Mouse (Mus musculus): ENCODE results near the gene Zfp641.

Zfp641 gene

DNA sequence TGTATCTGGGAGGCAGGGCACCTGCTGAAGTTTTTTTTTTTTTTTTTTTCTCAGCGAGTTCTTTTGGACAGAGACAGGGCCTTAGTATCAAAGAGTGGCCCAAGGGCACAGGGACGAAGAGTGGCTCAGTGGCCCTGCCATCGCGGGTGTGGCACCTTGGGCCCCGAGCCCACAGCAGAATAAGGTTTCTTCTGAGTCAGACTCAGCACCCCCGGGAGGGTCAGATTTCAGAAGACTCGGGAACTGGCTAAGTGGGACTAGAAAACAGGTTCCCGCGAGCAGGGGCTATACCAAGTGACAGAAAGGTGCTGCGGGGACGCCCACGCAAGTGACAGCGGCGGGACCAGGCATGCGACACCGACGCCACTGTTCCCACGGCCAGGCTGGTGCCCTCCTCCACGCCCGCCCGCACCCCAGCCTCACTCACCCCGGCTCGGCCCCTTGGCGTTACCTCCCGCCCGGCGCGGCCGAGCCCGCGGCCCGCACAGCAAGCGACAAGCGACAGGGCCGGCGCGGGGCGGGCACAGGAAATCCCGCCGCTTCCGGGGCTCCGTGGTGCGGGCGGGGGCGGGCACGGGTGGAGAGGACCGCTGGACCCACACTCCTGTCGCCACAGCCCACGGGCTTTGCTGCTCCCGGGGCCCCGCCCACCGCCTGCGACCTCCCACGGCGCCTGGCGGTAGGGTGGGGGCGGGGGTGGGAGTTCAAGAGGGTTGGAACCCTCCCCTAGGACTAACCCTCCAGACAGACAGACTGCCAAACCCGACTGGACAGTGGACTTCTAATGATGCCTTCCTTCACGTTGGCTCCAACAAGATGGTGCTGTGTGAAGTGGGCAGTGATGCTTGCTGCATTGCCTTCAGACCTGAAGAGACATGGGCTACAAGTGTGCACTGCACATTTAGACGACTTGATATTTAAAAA is at the start of gene Zfp641:
Gene Zfp641 (minus strand): TSS at position 534 of the 924 bp plus-strand sequence.
- peaks cover 2% of the 10 kb centered on the region; the same call in 1 of the 2 replicates for H3K4me1 ChIP-seq (replicated peaks; ENCODE audit: low read depth, low read length)
- peaks cover 37% of the 10 kb centered on the region for H3K27me3 ChIP-seq (ENCODE audit: insufficient read depth, low read length)
- no peaks in the 10 kb centered on the region for H3K36me3 ChIP-seq (ENCODE audit: insufficient read depth, low read length)
- TF ChIP-seq NANOG (IDR thresholded peaks at IDR 0.05; ENCODE audit: borderline replicate concordance, low read length) = no peak
- TF ChIP-seq POU5F1 (IDR thresholded peaks at IDR 0.05; ENCODE audit: borderline replicate concordance, low read length) = no peak
- TF ChIP-seq CTCF (conservative IDR thresholded peaks at IDR 0.05; ENCODE audit: low read length) = no peak
- no peaks in the 10 kb centered on the region for H3K9me3 ChIP-seq (ENCODE audit: low read length)
- H3K4me3 ChIP-seq (replicated peaks; ENCODE audit: low read length) = peak within 1 kb of the TSS; percentile 79

DNA sequence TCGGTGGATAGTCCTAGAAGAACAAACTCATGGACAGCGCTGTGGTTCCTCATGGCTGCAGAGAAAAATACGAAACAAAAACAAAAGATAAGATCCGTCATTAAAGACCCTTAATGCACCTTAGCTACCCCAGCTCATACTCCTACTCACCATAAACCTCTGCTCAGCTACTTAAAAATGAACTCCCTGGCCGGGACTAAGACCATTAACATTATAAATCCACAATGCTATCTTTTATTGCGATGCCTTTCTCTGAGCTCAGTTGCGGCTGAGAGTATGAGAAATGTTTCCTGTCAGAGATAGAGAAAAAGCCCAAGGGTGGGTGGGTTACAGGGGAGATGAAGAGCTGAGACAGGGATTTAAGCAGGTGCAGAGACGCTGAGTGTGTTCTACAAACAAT is 44.9 kb upstream of the Zfp641 start, which contains the start of gene Olfr284:
Gene Olfr284 (minus strand): TSS at position 101 of the 400 bp plus-strand sequence.
- Histone ChIP-seq H3K4me3 (replicated peaks; ENCODE audit: low read length) (no peak within 1 kb of the TSS), H3K4me1 (replicated peaks; ENCODE audit: low read depth, low read length) (no peaks in the 10 kb centered on the region), H3K9me3 (ENCODE audit: low read length) (no peaks in the 10 kb centered on the region), H3K27me3 (ENCODE audit: insufficient read depth, low read length) (0 out of 2 replicates have a peak, but pooled peaks cover 2% of the 10 kb centered on the region), H3K36me3 (ENCODE audit: insufficient read depth, low read length) (no peaks in the 10 kb centered on the region)
- no peak for TF ChIP-seq CTCF (conservative IDR thresholded peaks at IDR 0.05; ENCODE audit: low read length)
- TF ChIP-seq NANOG (IDR thresholded peaks at IDR 0.05; ENCODE audit: borderline replicate concordance, low read length) = no peak
- TF ChIP-seq POU5F1 (IDR thresholded peaks at IDR 0.05; ENCODE audit: borderline replicate concordance, low read length) = no peak

DNA sequence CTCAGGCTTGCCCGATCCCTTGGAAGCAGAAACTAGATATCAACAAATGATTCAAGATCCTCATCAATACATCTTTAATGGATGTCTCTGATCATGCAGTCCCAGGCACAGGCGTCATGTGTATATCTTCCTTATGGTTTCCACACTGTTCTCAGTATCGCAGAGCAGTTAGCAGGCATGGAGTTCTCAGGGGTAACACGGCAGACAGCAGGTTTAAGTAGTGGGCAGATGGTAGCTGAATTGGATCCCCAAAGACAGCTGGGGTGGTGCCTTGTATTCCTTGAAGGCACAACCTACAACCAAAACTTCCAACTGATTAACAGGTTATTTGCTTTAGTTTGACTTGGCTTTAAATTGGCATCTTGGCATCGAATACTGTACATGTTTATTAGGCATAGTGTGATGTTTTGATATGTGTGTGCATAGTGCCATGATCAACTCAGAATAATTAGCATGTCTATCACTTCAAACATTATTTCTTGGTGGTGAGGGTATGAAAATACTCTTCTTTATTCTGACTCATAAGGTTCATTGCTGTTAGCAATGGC is 21.3 kb upstream of the Zfp641 start, which contains the start of gene Olfr285:
Gene Olfr285 (minus strand): TSS at position 177 of the 548 bp plus-strand sequence.
- Histone ChIP-seq H3K9me3 (ENCODE audit: low read length) (peaks cover 8% of the 10 kb centered on the region), H3K36me3 (ENCODE audit: insufficient read depth, low read length) (no peaks in the 10 kb centered on the region), H3K4me3 (replicated peaks; ENCODE audit: low read length) (no peak within 1 kb of the TSS), H3K4me1 (replicated peaks; ENCODE audit: low read depth, low read length) (no peaks in the 10 kb centered on the region), H3K27me3 (ENCODE audit: insufficient read depth, low read length) (no peaks in the 10 kb centered on the region)
- TF ChIP-seq CTCF (conservative IDR thresholded peaks at IDR 0.05; ENCODE audit: low read length) = no peak

GRCm38 (mm10) chr15:98315703-98316102 is 19.7 kb upstream of the Zfp641 start:
- Histone ChIP-seq H3K4me3 (replicated peaks; ENCODE audit: low read length) (no peak overlapping the region), H3K36me3 (ENCODE audit: insufficient read depth, low read length) (no peaks in the 10 kb centered on the region), H3K4me1 (replicated peaks; ENCODE audit: low read depth, low read length) (no peaks in the 10 kb centered on the region), H3K27me3 (ENCODE audit: insufficient read depth, low read length) (no peaks in the 10 kb centered on the region), H3K9me3 (ENCODE audit: low read length) (no peaks in the 10 kb centered on the region)
- TF ChIP-seq CTCF (conservative IDR thresholded peaks at IDR 0.05; ENCODE audit: low read length) (peak; percentile 36), POU5F1 (IDR thresholded peaks at IDR 0.05; ENCODE audit: borderline replicate concordance, low read length) (no peak)

DNA sequence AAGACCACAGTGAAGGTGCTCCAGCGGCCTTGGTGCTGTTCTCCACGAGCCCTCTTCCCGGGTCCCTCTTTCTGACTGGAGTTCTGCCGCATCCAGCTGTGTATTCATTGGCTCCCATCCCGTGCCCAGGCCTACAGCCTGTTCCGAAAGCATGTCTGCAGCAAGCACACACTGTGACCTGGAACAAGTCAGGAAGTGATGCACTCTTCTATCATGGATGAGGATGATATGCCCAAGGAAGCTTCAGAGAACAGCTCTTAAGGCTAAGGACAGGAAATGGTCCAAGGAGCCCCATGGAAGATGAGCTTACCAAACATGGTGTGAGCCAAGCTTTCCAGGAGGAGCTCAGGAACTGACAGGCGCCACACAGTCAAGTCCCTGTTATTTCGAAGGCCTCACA is 2.3 kb downstream of the Zfp641 start:
- no peaks in the 10 kb centered on the region for H3K36me3 ChIP-seq (ENCODE audit: insufficient read depth, low read length)
- H3K4me3 ChIP-seq (replicated peaks; ENCODE audit: low read length) = no peak overlapping the region
- no peaks in the 10 kb centered on the region for H3K9me3 ChIP-seq (ENCODE audit: low read length)
- peaks cover 2% of the 10 kb centered on the region; the same call in 1 of the 2 replicates for H3K4me1 ChIP-seq (replicated peaks; ENCODE audit: low read depth, low read length)
- H3K27me3 ChIP-seq (ENCODE audit: insufficient read depth, low read length) = peaks cover 40% of the 10 kb centered on the region
- TF ChIP-seq NANOG (IDR thresholded peaks at IDR 0.05; ENCODE audit: borderline replicate concordance, low read length) (no peak), POU5F1 (IDR thresholded peaks at IDR 0.05; ENCODE audit: borderline replicate concordance, low read length) (no peak), CTCF (conservative IDR thresholded peaks at IDR 0.05; ENCODE audit: low read length) (no peak)

DNA sequence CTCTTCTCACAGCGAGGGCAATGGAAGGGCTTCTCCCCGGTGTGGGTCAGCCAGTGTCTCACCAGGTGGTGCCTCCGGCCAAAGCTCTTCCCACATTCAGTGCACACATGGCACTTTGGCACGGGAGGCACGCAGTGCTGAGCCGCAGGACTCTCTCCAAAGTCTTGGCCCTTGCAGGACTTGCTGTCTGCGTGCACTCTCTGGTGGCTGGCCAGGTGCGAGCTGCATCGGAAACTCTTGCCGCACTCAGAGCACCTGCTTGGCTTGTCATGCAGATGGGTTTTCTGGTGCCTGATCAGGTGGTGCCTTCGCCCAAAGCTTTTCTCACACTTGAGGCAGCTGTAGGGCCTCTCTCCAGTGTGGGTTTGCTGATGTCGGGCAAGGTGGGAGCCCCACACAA is 7.4 kb downstream of the Zfp641 start:
- Histone ChIP-seq H3K4me3 (replicated peaks; ENCODE audit: low read length) (no peak overlapping the region), H3K4me1 (replicated peaks; ENCODE audit: low read depth, low read length) (peaks cover 14% of the 10 kb centered on the region), H3K27me3 (ENCODE audit: insufficient read depth, low read length) (0 out of 2 replicates have a peak, but pooled peaks cover 18% of the 10 kb centered on the region), H3K9me3 (ENCODE audit: low read length) (no peaks in the 10 kb centered on the region), H3K36me3 (ENCODE audit: insufficient read depth, low read length) (no peaks in the 10 kb centered on the region)
- no peak for TF ChIP-seq POU5F1 (IDR thresholded peaks at IDR 0.05; ENCODE audit: borderline replicate concordance, low read length)
- TF ChIP-seq CTCF (conservative IDR thresholded peaks at IDR 0.05; ENCODE audit: low read length) = no peak
- no peak for TF ChIP-seq NANOG (IDR thresholded peaks at IDR 0.05; ENCODE audit: borderline replicate concordance, low read length)

- no peaks in the 10 kb centered on the region for H3K36me3 ChIP-seq (ENCODE audit: insufficient read depth, low read length)
- H3K27me3 ChIP-seq (ENCODE audit: insufficient read depth, low read length) = 0 out of 2 replicates have a peak, but pooled peaks cover 12% of the 10 kb centered on the region
- peaks cover 14% of the 10 kb centered on the region for H3K4me1 ChIP-seq (replicated peaks; ENCODE audit: low read depth, low read length)
- TF ChIP-seq POU5F1 (IDR thresholded peaks at IDR 0.05; ENCODE audit: borderline replicate concordance, low read length) = no peak
- TF ChIP-seq NANOG (IDR thresholded peaks at IDR 0.05; ENCODE audit: borderline replicate concordance, low read length) = no peak
- H3K9me3 ChIP-seq (ENCODE audit: low read length) = no peaks in the 10 kb centered on the region
- no peak overlapping the region for H3K4me3 ChIP-seq (replicated peaks; ENCODE audit: low read length)
These were observed 9.5 kb downstream of the Zfp641 start for GRCm38 (mm10) chr15:98286418-98286817.

DNA sequence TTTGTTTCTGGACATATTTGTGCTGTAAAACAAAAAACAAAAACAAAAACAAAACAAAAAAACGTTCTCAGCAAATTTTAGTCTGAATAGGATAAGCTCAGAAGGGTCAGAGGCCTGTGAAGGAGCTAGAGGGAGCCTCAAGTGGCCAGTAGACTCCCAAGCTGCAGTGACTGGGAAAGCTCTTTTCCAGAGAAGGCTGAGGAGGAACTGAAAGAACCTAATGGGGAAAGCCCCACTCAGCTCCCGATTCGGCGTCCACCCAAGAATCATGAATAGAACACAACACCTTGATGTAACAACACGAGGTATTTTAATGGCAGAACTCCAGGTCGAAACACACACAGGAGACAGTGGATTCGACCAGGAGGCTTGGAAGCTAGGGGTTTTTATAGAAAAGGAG is 38.2 kb downstream of the Zfp641 start:
- Histone ChIP-seq H3K27me3 (ENCODE audit: insufficient read depth, low read length) (peaks cover 6% of the 10 kb centered on the region; the same call in 1 of the 2 replicates), H3K36me3 (ENCODE audit: insufficient read depth, low read length) (no peaks in the 10 kb centered on the region), H3K4me1 (replicated peaks; ENCODE audit: low read depth, low read length) (no peaks in the 10 kb centered on the region; the same call in 1 of the 2 replicates), H3K9me3 (ENCODE audit: low read length) (peaks cover 12% of the 10 kb centered on the region), H3K4me3 (replicated peaks; ENCODE audit: low read length) (no peak overlapping the region)
- TF ChIP-seq NANOG (IDR thresholded peaks at IDR 0.05; ENCODE audit: borderline replicate concordance, low read length) (no peak), CTCF (conservative IDR thresholded peaks at IDR 0.05; ENCODE audit: low read length) (no peak), POU5F1 (IDR thresholded peaks at IDR 0.05; ENCODE audit: borderline replicate concordance, low read length) (no peak)

Data from E14TG2a.4 (cell line).